Mouse (Mus musculus) layer of hippocampus, postnatal 10 days (tissue): ENCODE measurements around the gene Gm13871. TPM values are rescaled to one million over a fixed set of nuclear protein-coding genes. Genes with fewer than 3 reads are reported as not detected.
"Not testable (repeated sequence)": the region's sequence is repeated elsewhere in the genome, so short reads cannot be mapped to it uniquely, and the experiment has no call there.

Source experiments
- DNase-seq, 2 experiments: peaks; one replicate each; pipeline ENCODE4 v3.0.0; 2021; ENCODE audit warnings: low spot score in 2 of 2
- long read RNA-seq: library from polyadenylated mRNA; stranded (forward); transcript quantifications from one replicate; pipeline ENCODE4 v2.0.0, GENCODE M21; 2023
- total RNA-seq, 2 experiments: library from RNA; stranded (reverse); gene quantifications; 2 replicates each; pipeline ENCODE4 v1.2.3; 2021

Gene Gm13871
- total RNA-seq: not detected
- long read RNA-seq: 0 reads

GRCm38 (mm10) chr4:73905853-73906252 is at the start of gene Gm13871:
TSS of gene Gm13871 (minus strand) at chr4:73905953.
- not testable (repeated sequence) for DNase-seq

GRCm38 (mm10) chr4:73950375-73950896 is 44.7 kb upstream of the Gm13871 start, which contains the start of gene 2310002L09Rik:
TSS of gene 2310002L09Rik (minus strand) at chr4:73950846.
- DNase-seq: no peak

GRCm38 (mm10) chr4:73920660-73921059 is 14.9 kb upstream of the Gm13871 start, which contains the start of gene Gm11756:
TSS of gene Gm11756 (minus strand) at chr4:73920760.
- not testable (repeated sequence) for DNase-seq

GRCm38 (mm10) chr4:73891012-73891411 is 14.7 kb downstream of the Gm13871 start, which contains the start of gene Gm11757:
TSS of gene Gm11757 (minus strand) at chr4:73891112.
- DNase-seq: not testable (repeated sequence)

GRCm38 (mm10) chr4:73876166-73876565 is 29.6 kb downstream of the Gm13871 start, which contains the start of gene Gm11758:
TSS of gene Gm11758 (minus strand) at chr4:73876266.
- DNase-seq: not testable (repeated sequence)

Other genes with a start within 250 kb of the Gm13871 start
- not detected for gene Gm11239, start 237.6 kb downstream of the Gm13871 start, total RNA-seq
- not detected for gene Gm428, start 222.4 kb downstream of the Gm13871 start, total RNA-seq
- 1 to 10 TPM in 1 of 2 experiments, under 1 TPM in 1; 0.58 to 1.1 TPM for gene Rasef, start 115.0 kb downstream of the Gm13871 start, total RNA-seq
- gene Gm11758, start 29.7 kb downstream of the Gm13871 start, total RNA-seq: not detected
- not detected for gene Gm11757, start 14.8 kb downstream of the Gm13871 start, total RNA-seq
- not detected for gene Gm11756, start 14.8 kb upstream of the Gm13871 start, total RNA-seq
- not detected for gene 2310002L09Rik, start 44.9 kb upstream of the Gm13871 start, total RNA-seq
- gene Frmd3, start 107.5 kb upstream of the Gm13871 start, total RNA-seq: 10 to 100 TPM; 16.3 to 17.1 TPM